Mouse (Mus musculus) monocyte, adult 59 days (primary cell): ENCODE data around the gene Mb21d2. TPM values are rescaled to one million over a fixed set of nuclear protein-coding genes. Genes with fewer than 3 reads are reported as not detected.

Experiments used
- total RNA-seq, 2 experiments: library from RNA; stranded (reverse); gene quantifications; one replicate each; pipeline ENCODE4 v1.2.4; 2023

Gene Mb21d2
- total RNA-seq = under 1 TPM; 0.47 to 0.94 TPM

GRCm38 (mm10) chr16:28928815-28929685 lies at the start of gene Mb21d2:
Gene Mb21d2, minus strand, starts transcription at chr16:28929673.

Other genes starting within 250 kb of the Mb21d2 start
- gene Fgf12, start 176.6 kb downstream of the Mb21d2 start, total RNA-seq = not detected